Mouse (Mus musculus) layer of hippocampus, adult 11-12 months (tissue): ENCODE measurements around the gene Acat1.

ENCODE experiments used
- DNase-seq: peaks from one replicate; pipeline ENCODE4 v3.0.0; 2022; ENCODE audit warnings: low spot score

Gene Acat1

GRCm38 (mm10) chr9:53609968-53610781 lies at the start of gene Acat1:
TSS of gene Acat1 (minus strand) at chr9:53610382.
- DNase-seq: peak; percentile 93

GRCm38 (mm10) chr9:53634796-53635195 lies 24.6 kb upstream of the Acat1 start:
- no peak for DNase-seq

GRCm38 (mm10) chr9:53615246-53615645 lies 5.1 kb upstream of the Acat1 start:
- no peak for DNase-seq

GRCm38 (mm10) chr9:53614286-53614685 lies 4.1 kb upstream of the Acat1 start:
- DNase-seq: no peak

GRCm38 (mm10) chr9:53609306-53609967 lies 745 bp downstream of the Acat1 start:
- no peak for DNase-seq

- DNase-seq: no peak
Observed at GRCm38 (mm10) chr9:53607816-53608215, 2.4 kb downstream of the Acat1 start.

- DNase-seq: no peak
Observed at GRCm38 (mm10) chr9:53607192-53607591, 3.0 kb downstream of the Acat1 start.

- DNase-seq: no peak
Observed at GRCm38 (mm10) chr9:53604954-53605353, 5.2 kb downstream of the Acat1 start.

- no peak for DNase-seq
Observed at GRCm38 (mm10) chr9:53603849-53604248, 6.3 kb downstream of the Acat1 start.

- DNase-seq: no peak
Observed at GRCm38 (mm10) chr9:53603384-53603783, 6.8 kb downstream of the Acat1 start.

- no peak for DNase-seq
Observed at GRCm38 (mm10) chr9:53601541-53601940, 8.6 kb downstream of the Acat1 start.

GRCm38 (mm10) chr9:53598631-53599030 lies 11.6 kb downstream of the Acat1 start:
- no peak for DNase-seq

GRCm38 (mm10) chr9:53596971-53597600 lies 13.1 kb downstream of the Acat1 start:
- no peak for DNase-seq

- peak; percentile 62 for DNase-seq
Observed at GRCm38 (mm10) chr9:53594764-53595163, 15.4 kb downstream of the Acat1 start.

- DNase-seq: no peak
Observed at GRCm38 (mm10) chr9:53581870-53582269, 28.3 kb downstream of the Acat1 start.

GRCm38 (mm10) chr9:53575721-53576120 lies 34.5 kb downstream of the Acat1 start:
- no peak for DNase-seq

GRCm38 (mm10) chr9:53572516-53573307 lies 37.5 kb downstream of the Acat1 start:
- no peak for DNase-seq

- DNase-seq: peak; percentile 26
Observed at GRCm38 (mm10) chr9:53570662-53571061, 39.5 kb downstream of the Acat1 start.

GRCm38 (mm10) chr9:53537336-53537965 lies 72.7 kb downstream of the Acat1 start:
- peak; percentile 11 for DNase-seq

GRCm38 (mm10) chr9:53536558-53537320 lies 73.4 kb downstream of the Acat1 start, which contains the start of the genes Atm and Npat:
TSS of gene Atm (minus strand) at chr9:53536740.
TSS of gene Npat (plus strand) at chr9:53537047.
- peak; percentile 99 for DNase-seq
